Mouse (Mus musculus): ENCODE results near the gene Olfr92. TPM values are rescaled to one million over a fixed set of nuclear protein-coding genes. Genes with fewer than 3 reads are reported as not detected.

The Olfr92 gene
- polyA plus RNA-seq, 1 experiment = not detected

DNA sequence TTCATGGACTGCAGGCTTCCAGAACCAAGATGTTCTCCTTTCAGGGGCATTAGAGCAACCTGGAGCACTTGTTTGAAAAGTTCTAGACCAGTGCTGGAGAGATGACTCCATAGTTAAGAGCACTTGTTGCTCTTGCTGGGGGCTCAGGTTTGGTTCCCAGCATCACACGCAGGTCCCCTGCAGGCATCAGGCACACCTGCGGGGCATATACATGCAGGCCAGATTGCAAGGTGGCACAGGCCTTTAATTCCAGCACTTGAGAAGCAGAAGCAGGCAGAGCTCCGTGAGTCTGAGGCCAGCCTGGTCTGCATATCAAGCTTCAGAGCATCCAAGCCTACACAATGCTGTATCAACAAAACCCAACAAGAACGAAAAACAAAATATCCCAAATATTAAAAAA, 38.2 kb downstream of the Olfr92 start:
- Histone ChIP-seq H3K27me3 (ENCODE audit: control insufficient read depth, insufficient read depth, insufficient read length) (no peaks in the 10 kb centered on the region), H3ac (ENCODE audit: control insufficient read depth, insufficient read length) (no peak overlapping the region), H3K4me2 (ENCODE audit: low read depth) (no peak overlapping the region), H3K36me3 (ENCODE audit: control insufficient read depth, insufficient read depth) (no peaks in the 10 kb centered on the region), H3K4me3 (no peak overlapping the region), H3K79me2 (ENCODE audit: control insufficient read depth, insufficient read depth) (no peaks in the 10 kb centered on the region)
- TF ChIP-seq MYOD1 (IDR thresholded peaks at IDR 0.05; ENCODE audit: control insufficient read depth in 1 of 3, insufficient read length in 2 of 3, low read depth in 2 of 3) (no peak), POLR2AphosphoS2 (IDR thresholded peaks at IDR 0.05; ENCODE audit: insufficient read length, low read depth) (peak; percentile 33)

- no peak overlapping the region for H3K4me3 ChIP-seq
- TF ChIP-seq POLR2AphosphoS2 (IDR thresholded peaks at IDR 0.05; ENCODE audit: insufficient read length, low read depth) = no peak
- TF ChIP-seq MYOG (IDR thresholded peaks at IDR 0.05; ENCODE audit: control insufficient read depth in 1 of 3, insufficient read depth in 1 of 3, insufficient read length in 2 of 3, low read depth in 2 of 3) = no peak
- no peak for TF ChIP-seq MAX (IDR thresholded peaks at IDR 0.05; ENCODE audit: low read depth)
- no peak for TF ChIP-seq REST (IDR thresholded peaks at IDR 0.05; ENCODE audit: insufficient read depth, insufficient read length)
- no peak for TF ChIP-seq POLR2A (IDR thresholded peaks at IDR 0.05; ENCODE audit: insufficient read length, low read depth)
- no peak for TF ChIP-seq SRF (IDR thresholded peaks at IDR 0.05; ENCODE audit: control insufficient read depth, insufficient read length, low read depth)
- TF ChIP-seq CEBPB (IDR thresholded peaks at IDR 0.05; ENCODE audit: insufficient read depth, poor library complexity, severe bottlenecking) = no peak
- TF ChIP-seq MYOD1 (IDR thresholded peaks at IDR 0.05; ENCODE audit: control insufficient read depth in 1 of 3, insufficient read length in 2 of 3, low read depth in 2 of 3) = no peak
- TF ChIP-seq USF1 (IDR thresholded peaks at IDR 0.05; ENCODE audit: low read depth) = no peak
- no peak for TF ChIP-seq E2F4 (IDR thresholded peaks at IDR 0.05; ENCODE audit: insufficient read depth)
- no peak for TF ChIP-seq TCF12 (IDR thresholded peaks at IDR 0.05; ENCODE audit: insufficient read depth, poor library complexity, severe bottlenecking)
- TF ChIP-seq TCF3 (IDR thresholded peaks at IDR 0.05; ENCODE audit: insufficient read length, low read depth) = no peak
These were observed 39.8 kb downstream of the Olfr92 start for GRCm38 (mm10) chr17:37080119-37080518.

DNA sequence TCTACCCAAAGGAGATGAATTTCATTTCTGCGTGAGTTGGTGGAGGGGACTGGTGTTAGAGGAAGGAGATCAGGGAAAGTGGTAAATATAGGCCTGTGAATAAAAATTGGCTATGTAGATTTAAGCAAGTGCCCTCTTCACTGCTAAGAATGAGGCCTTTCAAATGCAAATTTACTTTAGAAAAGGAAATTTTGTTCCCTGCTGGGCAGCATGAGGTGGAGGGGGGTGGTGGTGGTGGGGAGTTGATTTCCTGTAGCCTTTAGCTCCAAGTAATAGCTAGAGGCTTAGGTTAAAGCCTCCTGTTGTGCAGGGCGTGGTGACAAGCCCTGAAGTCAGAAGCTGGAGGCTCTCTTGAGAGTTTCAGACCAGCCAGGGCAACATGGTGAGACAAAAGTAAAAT, 40.9 kb downstream of the Olfr92 start:
- Histone ChIP-seq H3K27me3 (ENCODE audit: control insufficient read depth, insufficient read depth, insufficient read length) (no peaks in the 10 kb centered on the region), H3K4me3 (no peak overlapping the region), H3K36me3 (ENCODE audit: control insufficient read depth, insufficient read depth) (no peaks in the 10 kb centered on the region), H3K4me2 (ENCODE audit: low read depth) (no peak overlapping the region), H3K79me2 (ENCODE audit: control insufficient read depth, insufficient read depth) (no peaks in the 10 kb centered on the region), H3ac (ENCODE audit: control insufficient read depth, insufficient read length) (no peak overlapping the region)
- TF ChIP-seq REST (IDR thresholded peaks at IDR 0.05; ENCODE audit: insufficient read depth, insufficient read length) (no peak), SRF (IDR thresholded peaks at IDR 0.05; ENCODE audit: control insufficient read depth, insufficient read length, low read depth) (no peak), E2F4 (IDR thresholded peaks at IDR 0.05; ENCODE audit: insufficient read depth) (no peak), POLR2A (IDR thresholded peaks at IDR 0.05; ENCODE audit: insufficient read length, low read depth) (no peak), TCF3 (IDR thresholded peaks at IDR 0.05; ENCODE audit: insufficient read length, low read depth) (no peak), CEBPB (IDR thresholded peaks at IDR 0.05; ENCODE audit: insufficient read depth, poor library complexity, severe bottlenecking) (no peak), MAX (IDR thresholded peaks at IDR 0.05; ENCODE audit: low read depth) (no peak), TCF12 (IDR thresholded peaks at IDR 0.05; ENCODE audit: insufficient read depth, poor library complexity, severe bottlenecking) (no peak), MYOG (IDR thresholded peaks at IDR 0.05; ENCODE audit: control insufficient read depth in 1 of 3, insufficient read depth in 1 of 3, insufficient read length in 2 of 3, low read depth in 2 of 3) (no peak), POLR2AphosphoS2 (IDR thresholded peaks at IDR 0.05; ENCODE audit: insufficient read length, low read depth) (no peak)

More at GRCm38 (mm10) chr17:37080119-37080518, 39.8 kb downstream of the Olfr92 start:
- H3K4me2 ChIP-seq (ENCODE audit: low read depth) = no peak overlapping the region
- H3ac ChIP-seq (ENCODE audit: control insufficient read depth, insufficient read length) = no peak overlapping the region
- no peaks in the 10 kb centered on the region for H3K79me2 ChIP-seq (ENCODE audit: control insufficient read depth, insufficient read depth)
- no peaks in the 10 kb centered on the region for H3K27me3 ChIP-seq (ENCODE audit: control insufficient read depth, insufficient read depth, insufficient read length)
- H3K36me3 ChIP-seq (ENCODE audit: control insufficient read depth, insufficient read depth) = no peaks in the 10 kb centered on the region

DNA sequence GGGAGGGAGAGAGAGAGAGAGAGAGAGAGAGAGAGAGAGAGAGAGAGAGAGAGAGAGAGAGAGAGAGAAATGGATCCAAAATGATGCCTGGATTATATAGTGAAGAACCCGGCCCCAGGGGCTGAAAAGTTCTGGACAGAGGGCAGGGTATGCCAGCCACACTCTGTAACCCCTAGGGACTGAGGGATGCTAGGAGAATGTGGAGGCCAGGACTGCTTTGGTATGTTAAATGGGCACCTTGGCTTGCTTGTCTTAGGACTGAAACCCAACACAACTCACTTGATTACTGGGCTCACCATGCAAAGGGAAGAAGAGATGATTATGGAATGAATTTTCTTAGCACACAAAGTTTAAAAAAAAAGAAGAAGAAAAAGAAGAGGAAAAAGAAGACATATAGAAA, 41.7 kb downstream of the Olfr92 start:
- Histone ChIP-seq H3K36me3 (ENCODE audit: control insufficient read depth, insufficient read depth) (no peaks in the 10 kb centered on the region), H3K79me2 (ENCODE audit: control insufficient read depth, insufficient read depth) (no peaks in the 10 kb centered on the region), H3K4me2 (ENCODE audit: low read depth) (no peak overlapping the region), H3ac (ENCODE audit: control insufficient read depth, insufficient read length) (no peak overlapping the region), H3K27me3 (ENCODE audit: control insufficient read depth, insufficient read depth, insufficient read length) (no peaks in the 10 kb centered on the region), H3K4me3 (no peak overlapping the region)
- TF ChIP-seq MAX (IDR thresholded peaks at IDR 0.05; ENCODE audit: low read depth) = no peak

- H3K4me3 ChIP-seq = no peak overlapping the region
- H3K36me3 ChIP-seq (ENCODE audit: control insufficient read depth, insufficient read depth) = peaks cover 4% of the 10 kb centered on the region
- no peaks in the 10 kb centered on the region for H3K27me3 ChIP-seq (ENCODE audit: control insufficient read depth, insufficient read depth, insufficient read length)
- H3ac ChIP-seq (ENCODE audit: control insufficient read depth, insufficient read length) = no peak overlapping the region
- no peak overlapping the region for H3K4me2 ChIP-seq (ENCODE audit: low read depth)
- TF ChIP-seq MYOG (IDR thresholded peaks at IDR 0.05; ENCODE audit: control insufficient read depth in 1 of 3, insufficient read depth in 1 of 3, insufficient read length in 2 of 3, low read depth in 2 of 3) (no peak), SRF (IDR thresholded peaks at IDR 0.05; ENCODE audit: control insufficient read depth, insufficient read length, low read depth) (no peak), TCF12 (IDR thresholded peaks at IDR 0.05; ENCODE audit: insufficient read depth, poor library complexity, severe bottlenecking) (no peak), CEBPB (IDR thresholded peaks at IDR 0.05; ENCODE audit: insufficient read depth, poor library complexity, severe bottlenecking) (no peak), E2F4 (IDR thresholded peaks at IDR 0.05; ENCODE audit: insufficient read depth) (no peak), TCF3 (IDR thresholded peaks at IDR 0.05; ENCODE audit: insufficient read length, low read depth) (no peak)
- no peaks in the 10 kb centered on the region for H3K79me2 ChIP-seq (ENCODE audit: control insufficient read depth, insufficient read depth)
These were observed 44.1 kb downstream of the Olfr92 start for GRCm38 (mm10) chr17:37075766-37076165.
